Mouse (Mus musculus) embryonic facial prominence, embryonic 10.5 days (tissue): ENCODE measurements around the gene Aar2. TPM values are rescaled to one million over a fixed set of nuclear protein-coding genes. Genes with fewer than 3 reads are reported as not detected.

Experiments
- DNase-seq: peaks from one replicate; pipeline ENCODE4 v3.0.0-alpha.2; 2017; ENCODE audit warnings: low spot score
- H3K27ac ChIP-seq: fragments of 300-500 bp; sonication (generic); replicated peaks from 2 replicates; pipeline ENCODE4 v1.5.1; 2016; ENCODE audit warnings: mild to moderate bottlenecking
- H3K27me3 ChIP-seq: fragments of 300-500 bp; sonication (generic); replicated peaks from 2 replicates; pipeline ENCODE4 v1.6.1; 2016; ENCODE audit warnings: low read depth, mild to moderate bottlenecking; ENCODE audit not compliant: poor library complexity, severe bottlenecking
- H3K36me3 ChIP-seq: fragments of 300-500 bp; sonication (generic); replicated peaks from 2 replicates; pipeline ENCODE4 v1.6.1; 2016; ENCODE audit warnings: mild to moderate bottlenecking, moderate library complexity
- H3K4me1 ChIP-seq: fragments of 300-500 bp; sonication (generic); 2 replicates; pipeline ENCODE4 v1.6.1; 2016
- H3K4me3 ChIP-seq: fragments of 300-500 bp; sonication (generic); 2 replicates; pipeline ENCODE4 v1.5.1; 2016; ENCODE audit warnings: mild to moderate bottlenecking, moderate library complexity
- H3K9me3 ChIP-seq: fragments of 300-500 bp; sonication (generic); 2 replicates; pipeline ENCODE4 v1.6.1; 2016; ENCODE audit warnings: mild to moderate bottlenecking
- WGBS: fragments of 180-500 bp; shearing (Covaris S2); methylation state at CpG from one replicate; pipeline ENCODE4 v1.1.7; 2016; 5-methylcytosine and 5-hydroxymethylcytosine counted together
- polyA plus RNA-seq: library from polyadenylated mRNA; unstranded; fragments of >200 nt; fragmentation: Nextera tagmentation; extraction: Ambion mirVana; gene quantifications from 2 replicates; pipeline ENCODE4 v1.2.1, GENCODE M21; 2016

Aar2 gene
- polyA plus RNA-seq, 1 experiment from 2014 or later: 50.7 TPM

DNA sequence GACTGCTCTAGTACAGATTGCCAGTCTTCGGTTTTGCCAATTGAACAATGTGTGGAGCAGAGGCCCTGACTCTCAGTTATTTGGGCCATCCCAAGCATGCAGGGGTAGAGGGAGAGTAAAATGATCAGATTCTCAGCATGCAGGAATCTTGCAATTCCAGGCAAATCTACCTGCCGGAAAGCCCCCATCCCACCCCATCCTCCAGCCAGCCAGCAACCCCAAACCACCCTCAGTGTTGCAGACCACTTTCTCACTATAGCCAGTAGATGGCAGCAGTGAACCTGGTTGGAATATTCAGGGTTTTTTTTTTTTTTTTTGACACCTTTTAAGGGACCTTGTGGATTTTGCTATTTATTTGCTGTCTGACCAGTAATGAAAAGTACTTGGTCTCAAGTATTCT, 17.7 kb upstream of the Aar2 start:
- no peak overlapping the region for H3K4me3 ChIP-seq
- peaks cover 5% of the 10 kb centered on the region; the same call in 1 of the 2 replicates for H3K4me1 ChIP-seq
- DNase-seq: peak; percentile 21
- 57% methylated on average over 2 of the region's 2 CpGs for WGBS
- no peaks in the 10 kb centered on the region for H3K9me3 ChIP-seq
- H3K27ac ChIP-seq: no peak overlapping the region
- H3K27me3 ChIP-seq: no peaks in the 10 kb centered on the region
- H3K36me3 ChIP-seq: no peaks in the 10 kb centered on the region

DNA sequence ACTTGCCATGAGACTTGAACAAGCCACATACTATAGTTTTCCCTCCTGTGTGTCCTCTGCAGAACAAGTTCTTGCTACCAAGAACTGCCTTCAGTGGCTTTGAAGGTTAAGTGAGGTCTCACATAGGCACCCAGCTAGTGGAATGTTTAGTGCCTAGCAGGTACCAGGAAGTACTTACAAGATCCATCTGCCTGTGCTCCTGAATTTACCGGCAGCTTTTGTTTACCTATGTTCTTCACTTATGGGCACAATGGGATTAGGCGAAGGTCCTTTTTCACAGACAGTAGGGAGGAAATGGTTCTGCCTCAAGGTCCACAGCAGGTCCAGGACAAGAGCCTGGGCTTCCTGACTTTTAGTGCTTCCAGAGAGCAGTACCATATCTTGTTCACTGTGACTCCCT, 14.2 kb upstream of the Aar2 start:
- WGBS: 73% methylated on average over 2 of the region's 2 CpGs
- H3K4me1 ChIP-seq: no peaks in the 10 kb centered on the region

GRCm38 (mm10) chr2:156538817-156539555, 8.4 kb upstream of the Aar2 start:
- H3K27me3 ChIP-seq: no peaks in the 10 kb centered on the region
- no peak for DNase-seq
- peaks cover 5% of the 10 kb centered on the region; the same call in 1 of the 2 replicates for H3K36me3 ChIP-seq
- no peaks in the 10 kb centered on the region for H3K9me3 ChIP-seq
- no peak overlapping the region for H3K27ac ChIP-seq
- H3K4me1 ChIP-seq: no peaks in the 10 kb centered on the region
- H3K4me3 ChIP-seq: no peak overlapping the region
- WGBS: 89% methylated on average over 7 of the region's 7 CpGs

More for the DNA sequence above, 14.2 kb upstream of the Aar2 start:
- no peak overlapping the region for H3K4me3 ChIP-seq
- H3K36me3 ChIP-seq: no peaks in the 10 kb centered on the region; the same call in 1 of the 2 replicates
- DNase-seq: no peak
- H3K27me3 ChIP-seq: no peaks in the 10 kb centered on the region
- no peaks in the 10 kb centered on the region for H3K9me3 ChIP-seq
- no peak overlapping the region for H3K27ac ChIP-seq

DNA sequence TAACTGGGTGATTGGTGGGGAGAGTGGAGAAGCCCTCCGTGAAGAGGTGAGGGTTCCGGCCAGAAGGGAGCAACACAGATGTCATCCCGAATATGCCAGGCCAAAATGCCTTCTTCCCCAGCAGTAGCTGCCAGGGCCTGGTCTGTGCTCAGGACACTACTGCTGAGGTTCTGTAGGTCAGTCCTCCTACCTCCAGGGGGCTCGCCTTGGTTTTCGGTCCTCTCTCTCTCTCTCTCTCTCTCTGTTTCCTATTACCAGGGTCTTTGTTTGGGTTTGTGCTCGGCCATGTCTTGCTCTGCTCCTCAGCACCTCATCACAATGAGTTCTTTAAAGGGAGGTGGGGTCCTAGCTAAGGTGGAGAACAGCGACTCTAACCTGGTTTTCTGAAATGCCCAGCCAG, 6.4 kb upstream of the Aar2 start:
- no peak overlapping the region for H3K4me3 ChIP-seq
- no peaks in the 10 kb centered on the region for H3K9me3 ChIP-seq
- 81% methylated on average over 7 of the region's 7 CpGs for WGBS
- DNase-seq: no peak
- H3K4me1 ChIP-seq: no peaks in the 10 kb centered on the region
- no peaks in the 10 kb centered on the region for H3K27me3 ChIP-seq
- no peak overlapping the region for H3K27ac ChIP-seq
- peaks cover 5% of the 10 kb centered on the region; the same call in 1 of the 2 replicates for H3K36me3 ChIP-seq

- 78% methylated on average over 8 of the region's 8 CpGs for WGBS
- H3K27me3 ChIP-seq: no peaks in the 10 kb centered on the region
- H3K27ac ChIP-seq: no peak overlapping the region
- no peak overlapping the region for H3K4me3 ChIP-seq
- peaks cover 5% of the 10 kb centered on the region; the same call in 1 of the 2 replicates for H3K36me3 ChIP-seq
- peaks cover 4% of the 10 kb centered on the region for H3K4me1 ChIP-seq
- H3K9me3 ChIP-seq: no peaks in the 10 kb centered on the region
- no peak for DNase-seq
These were observed 5.0 kb upstream of the Aar2 start for GRCm38 (mm10) chr2:156542410-156542809.

DNA sequence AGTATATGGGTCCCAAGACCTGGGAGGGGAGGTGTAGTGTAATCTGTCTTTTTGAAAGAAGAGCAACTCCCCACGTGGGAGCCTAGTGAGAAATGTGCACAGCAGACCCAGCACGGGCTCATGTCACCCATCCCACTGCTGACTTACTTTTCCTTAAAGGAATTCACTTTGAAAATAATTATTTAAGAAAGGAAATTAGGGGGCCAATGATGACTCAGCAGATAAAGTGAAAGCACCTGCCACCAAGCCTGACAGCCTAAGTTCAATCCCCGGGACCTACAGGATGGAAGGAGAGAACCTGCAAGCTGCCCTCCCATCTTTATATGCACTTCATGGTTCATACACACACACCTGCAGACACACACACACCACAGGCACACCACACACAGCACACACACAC, 3.6 kb upstream of the Aar2 start:
- Histone ChIP-seq H3K9me3 (no peaks in the 10 kb centered on the region), H3K27me3 (no peaks in the 10 kb centered on the region), H3K27ac (no peak overlapping the region), H3K36me3 (0 out of 2 replicates have a peak, but pooled peaks cover 5% of the 10 kb centered on the region), H3K4me1 (peaks cover 12% of the 10 kb centered on the region), H3K4me3 (no peak overlapping the region)
- WGBS: 82% methylated on average over 3 of the region's 3 CpGs
- no peak for DNase-seq

GRCm38 (mm10) chr2:156552421-156552820, 5.0 kb downstream of the Aar2 start:
- H3K4me3 ChIP-seq: no peak overlapping the region
- H3K27ac ChIP-seq: no peak overlapping the region
- no peak for DNase-seq
- peaks cover 76% of the 10 kb centered on the region for H3K36me3 ChIP-seq
- peaks cover 8% of the 10 kb centered on the region for H3K4me1 ChIP-seq
- H3K27me3 ChIP-seq: no peaks in the 10 kb centered on the region
- 90% methylated on average over 4 of the region's 4 CpGs for WGBS
- no peaks in the 10 kb centered on the region for H3K9me3 ChIP-seq

- Histone ChIP-seq H3K27me3 (no peaks in the 10 kb centered on the region), H3K9me3 (no peaks in the 10 kb centered on the region), H3K27ac (no peak overlapping the region), H3K4me1 (no peaks in the 10 kb centered on the region), H3K4me3 (no peak overlapping the region), H3K36me3 (peaks cover 85% of the 10 kb centered on the region)
- WGBS: 87% methylated on average over 2 of the region's 2 CpGs
- DNase-seq: no peak
These were observed 14.4 kb downstream of the Aar2 start for GRCm38 (mm10) chr2:156561808-156562207.

- WGBS: 91% methylated on average over 5 of the region's 5 CpGs
- no peaks in the 10 kb centered on the region for H3K4me1 ChIP-seq
- H3K36me3 ChIP-seq: peaks cover 85% of the 10 kb centered on the region
- no peaks in the 10 kb centered on the region for H3K27me3 ChIP-seq
- DNase-seq: no peak
- H3K4me3 ChIP-seq: no peak overlapping the region
- no peaks in the 10 kb centered on the region for H3K9me3 ChIP-seq
- no peak overlapping the region for H3K27ac ChIP-seq
These were observed 16.2 kb downstream of the Aar2 start for GRCm38 (mm10) chr2:156563557-156563956.

DNA sequence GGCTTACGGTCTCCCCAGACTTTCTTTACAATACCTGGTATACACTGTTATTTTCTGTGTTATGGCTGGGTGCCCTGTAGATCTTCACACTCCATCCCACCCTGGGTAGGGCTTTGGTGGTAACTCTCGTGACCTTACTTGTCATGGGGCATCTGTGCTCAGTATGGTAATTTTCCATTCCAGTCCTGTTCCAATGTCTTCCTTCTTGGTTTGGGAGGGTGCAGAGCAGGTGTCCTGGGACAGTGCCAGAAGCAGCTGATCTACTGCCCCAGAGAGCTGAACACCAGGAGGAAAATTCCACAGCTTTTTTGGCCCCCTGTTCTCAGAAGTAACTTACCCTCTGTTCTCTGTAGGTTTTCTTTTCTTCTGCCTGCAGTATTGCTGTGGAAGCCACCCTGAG, 19.1 kb downstream of the Aar2 start:
- no peak overlapping the region for H3K27ac ChIP-seq
- H3K4me1 ChIP-seq: no peaks in the 10 kb centered on the region
- H3K4me3 ChIP-seq: no peak overlapping the region
- 94% methylated on average over 2 of the region's 2 CpGs for WGBS
- no peaks in the 10 kb centered on the region for H3K27me3 ChIP-seq
- DNase-seq: no peak
- peaks cover 72% of the 10 kb centered on the region for H3K36me3 ChIP-seq
- H3K9me3 ChIP-seq: no peaks in the 10 kb centered on the region

DNA sequence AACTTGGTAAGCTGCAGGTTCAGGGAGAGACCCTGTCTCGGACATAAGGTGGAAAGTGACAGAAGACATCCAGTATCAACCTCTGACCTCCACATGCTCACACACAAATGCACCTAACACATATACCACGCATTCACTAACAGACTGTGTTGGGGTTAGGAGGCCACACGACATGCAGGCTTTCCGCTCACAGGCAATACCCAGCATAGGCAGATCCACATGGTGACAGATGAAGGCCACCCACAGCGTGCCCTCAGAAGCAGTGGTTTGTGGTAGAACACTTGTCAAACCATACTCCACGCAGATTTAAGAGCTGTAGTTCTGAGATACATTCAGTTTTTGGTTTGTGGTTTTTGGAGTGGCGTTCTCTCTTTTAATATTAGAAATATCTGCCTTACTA, 21.3 kb downstream of the Aar2 start:
- H3K9me3 ChIP-seq: no peaks in the 10 kb centered on the region
- WGBS: 92% methylated on average over 7 of the region's 7 CpGs
- peaks cover 61% of the 10 kb centered on the region for H3K36me3 ChIP-seq
- H3K27ac ChIP-seq: no peak overlapping the region
- DNase-seq: no peak
- no peaks in the 10 kb centered on the region for H3K4me1 ChIP-seq
- H3K27me3 ChIP-seq: no peaks in the 10 kb centered on the region
- no peak overlapping the region for H3K4me3 ChIP-seq

GRCm38 (mm10) chr2:156569261-156569660, 21.9 kb downstream of the Aar2 start:
- no peak for DNase-seq
- no peak overlapping the region for H3K27ac ChIP-seq
- H3K4me3 ChIP-seq: no peak overlapping the region
- H3K9me3 ChIP-seq: no peaks in the 10 kb centered on the region
- H3K27me3 ChIP-seq: no peaks in the 10 kb centered on the region
- H3K4me1 ChIP-seq: no peaks in the 10 kb centered on the region
- WGBS: 91% methylated on average over 3 of the region's 3 CpGs
- H3K36me3 ChIP-seq: peaks cover 55% of the 10 kb centered on the region

DNA sequence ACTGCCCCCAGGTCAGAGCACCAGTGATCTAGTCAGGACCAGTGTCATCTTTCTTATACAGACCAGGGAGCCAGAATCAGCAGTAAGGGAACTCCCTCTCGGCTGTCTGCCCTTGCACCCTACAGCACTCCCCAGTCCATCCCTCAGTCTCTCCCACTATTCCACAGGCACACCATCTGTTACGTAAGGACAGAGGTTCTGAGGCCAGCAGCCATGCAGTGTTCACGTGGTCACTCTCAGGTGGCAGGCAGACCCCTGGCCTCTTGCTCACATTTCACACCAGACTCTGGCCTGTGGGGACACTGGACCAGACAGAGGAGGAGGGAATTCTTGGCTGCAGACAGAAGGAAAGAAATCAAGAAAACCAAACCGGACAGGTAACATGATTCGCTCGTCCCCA, 24.1 kb downstream of the Aar2 start:
- H3K9me3 ChIP-seq: no peaks in the 10 kb centered on the region
- H3K4me1 ChIP-seq: no peaks in the 10 kb centered on the region
- H3K27ac ChIP-seq: no peak overlapping the region
- 77% methylated on average over 6 of the region's 6 CpGs for WGBS
- no peak for DNase-seq
- no peaks in the 10 kb centered on the region for H3K27me3 ChIP-seq
- peaks cover 37% of the 10 kb centered on the region for H3K36me3 ChIP-seq
- H3K4me3 ChIP-seq: no peak overlapping the region
